Mouse (Mus musculus): ENCODE data around the gene Sco2.

DNA sequence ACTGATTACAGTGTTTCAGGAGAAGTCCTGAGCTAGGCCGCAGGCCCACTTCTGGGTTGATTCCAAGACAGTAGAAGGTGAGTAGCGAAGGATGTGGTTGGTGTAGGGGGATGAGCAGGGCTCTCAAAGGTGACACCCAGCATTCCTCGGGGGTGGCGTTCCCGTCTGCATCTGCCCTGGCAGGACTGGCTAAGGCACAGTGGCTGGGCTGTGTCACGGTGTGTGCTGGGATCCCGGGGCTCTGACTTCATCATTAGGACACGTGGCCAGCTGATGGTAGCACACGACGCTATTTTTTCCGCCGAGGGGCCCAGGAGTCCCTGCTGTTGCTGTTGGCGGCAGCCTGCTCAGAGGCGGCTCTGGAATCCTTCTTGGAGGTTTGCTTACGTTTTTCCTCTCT lies 22.3 kb downstream of the Sco2 start:
- TF ChIP-seq GATA1 (IDR thresholded peaks at IDR 0.05; ENCODE audit: borderline replicate concordance, low read length), result no peak
- TF ChIP-seq FLI1 (IDR thresholded peaks at IDR 0.05; ENCODE audit: low read length), result no peak

Measured in megakaryocyte, embryonic 14.5 days (primary cell).